Mouse (Mus musculus): ENCODE measurements around the gene Ccdc51.

The Ccdc51 gene

GRCm38 (mm10) chr9:109082124-109082800 lies at the start of gene Ccdc51, which contains the start of gene Tma7:
Ccdc51 (plus strand) TSS chr9:109082493.
Tma7 (minus strand) TSS chr9:109082587.
- in situ Hi-C loops (cut with MseI, MboI) = no loop called here

- in situ Hi-C loops (cut with MseI, MboI) = no loop called here
Observed at GRCm38 (mm10) chr9:109038086-109038895, 44.0 kb upstream of the Ccdc51 start, which contains the start of gene Shisa5. Shisa5 (plus strand) TSS chr9:109038565.

DNA sequence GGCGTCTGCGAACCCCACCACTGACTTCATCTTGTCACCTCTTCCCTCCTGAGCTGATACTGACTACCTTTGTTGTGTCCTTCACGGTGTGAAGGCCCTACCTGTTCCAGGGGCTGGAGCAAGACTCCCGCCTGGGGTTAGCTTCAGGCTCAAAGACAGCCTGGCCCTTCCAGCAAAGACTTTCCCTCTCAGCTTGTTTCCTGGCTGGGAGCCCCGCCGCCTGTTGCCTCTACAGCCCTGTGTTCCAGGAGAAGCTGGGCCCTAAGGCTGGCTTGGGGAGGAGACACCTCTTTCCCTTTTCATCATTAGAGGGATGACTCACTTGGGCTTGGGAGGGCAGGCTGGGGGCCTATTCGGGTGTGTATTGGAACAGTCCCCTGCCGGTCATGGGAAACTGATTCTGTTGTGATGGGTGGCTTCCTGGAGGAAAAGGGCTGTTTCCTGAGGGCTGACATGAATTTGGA lies 43.4 kb upstream of the Ccdc51 start:
- in situ Hi-C loops (cut with MseI, MboI) = no loop called here

DNA sequence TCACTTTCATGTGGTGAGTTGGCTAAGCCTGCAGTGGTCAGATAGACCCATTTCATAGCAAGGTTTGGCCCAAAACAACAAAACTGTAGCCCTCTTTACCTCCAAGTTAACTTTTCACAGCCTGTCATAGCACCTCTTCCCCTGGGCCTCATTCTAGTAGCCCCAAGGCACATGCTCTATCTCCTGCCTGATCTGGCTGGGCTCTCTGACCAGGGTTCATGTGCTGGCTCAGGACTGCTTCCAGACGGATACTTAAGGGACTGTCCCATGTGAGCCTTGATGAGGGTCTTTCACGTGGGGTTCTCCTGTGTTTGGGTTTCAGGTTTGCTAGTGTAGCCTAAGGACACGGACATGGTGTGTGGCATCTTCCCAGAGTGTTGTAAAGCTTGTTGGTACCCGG lies 42.6 kb upstream of the Ccdc51 start:
- in situ Hi-C loops (cut with MseI, MboI) = no loop called here

DNA sequence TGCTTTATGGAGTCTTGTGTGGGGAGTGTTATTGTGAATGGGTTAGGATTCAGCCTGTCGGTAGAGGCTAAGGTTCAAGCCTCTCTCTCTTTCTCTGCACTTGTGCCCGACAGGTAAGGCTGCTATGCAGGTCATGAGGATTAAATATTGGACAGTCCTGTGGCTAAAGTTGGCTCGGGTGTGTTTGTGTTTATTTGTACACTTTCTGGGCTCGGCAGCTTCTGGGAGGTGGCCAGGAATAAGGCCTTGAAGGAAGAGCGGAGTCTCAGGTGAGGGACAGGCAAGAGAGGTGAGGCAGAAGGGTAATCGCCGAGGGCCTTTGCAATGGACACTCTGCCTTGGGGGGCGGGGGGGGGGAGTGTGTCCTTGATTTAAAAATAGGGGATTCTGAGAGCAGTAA lies 42.1 kb upstream of the Ccdc51 start:
- in situ Hi-C loops (cut with MseI, MboI) = no loop called here

- in situ Hi-C loops (cut with MseI, MboI) = no loop called here
Observed at GRCm38 (mm10) chr9:109040906-109041305, 41.4 kb upstream of the Ccdc51 start.

DNA sequence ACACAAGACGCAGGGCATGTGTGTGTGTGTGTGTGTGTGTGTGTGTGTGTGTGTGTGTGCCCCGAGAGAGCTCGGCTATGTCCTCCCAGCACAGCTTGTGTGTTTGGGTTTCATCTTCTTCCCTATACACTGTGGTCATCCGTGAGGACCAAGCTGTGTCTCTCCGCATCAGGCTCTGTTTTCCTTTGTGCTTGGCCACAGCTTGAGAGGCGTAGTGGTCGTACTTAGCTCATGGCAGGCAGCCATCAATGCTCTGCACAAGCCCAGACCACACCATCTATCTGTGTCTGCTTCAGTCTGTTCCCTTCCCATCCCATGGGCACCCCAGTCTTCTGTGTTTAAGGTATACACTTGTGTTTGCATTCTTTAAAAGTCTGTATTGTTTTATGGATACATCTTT lies 40.9 kb upstream of the Ccdc51 start:
- in situ Hi-C loops (cut with MseI, MboI) = no loop called here

DNA sequence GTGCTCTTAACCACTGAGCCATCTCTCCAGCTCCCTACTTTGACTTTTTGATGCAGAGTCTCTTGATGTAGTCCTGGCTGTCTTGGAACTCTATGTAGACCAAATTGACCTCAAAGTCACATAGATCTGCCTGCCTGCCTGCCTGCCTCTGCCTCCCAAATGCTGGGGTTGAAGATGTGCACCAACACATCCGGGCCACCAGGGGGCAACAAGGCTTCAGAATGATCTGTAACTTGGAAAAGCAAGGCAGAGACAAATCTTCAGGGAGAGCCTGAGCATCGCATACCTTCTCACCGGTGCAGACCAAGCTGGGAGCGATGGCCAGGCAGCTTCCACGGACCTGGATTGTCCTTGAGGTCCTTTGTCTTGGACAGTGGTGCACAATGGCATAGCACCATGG lies 36.0 kb upstream of the Ccdc51 start:
- in situ Hi-C loops (cut with MseI, MboI) = no loop called here

DNA sequence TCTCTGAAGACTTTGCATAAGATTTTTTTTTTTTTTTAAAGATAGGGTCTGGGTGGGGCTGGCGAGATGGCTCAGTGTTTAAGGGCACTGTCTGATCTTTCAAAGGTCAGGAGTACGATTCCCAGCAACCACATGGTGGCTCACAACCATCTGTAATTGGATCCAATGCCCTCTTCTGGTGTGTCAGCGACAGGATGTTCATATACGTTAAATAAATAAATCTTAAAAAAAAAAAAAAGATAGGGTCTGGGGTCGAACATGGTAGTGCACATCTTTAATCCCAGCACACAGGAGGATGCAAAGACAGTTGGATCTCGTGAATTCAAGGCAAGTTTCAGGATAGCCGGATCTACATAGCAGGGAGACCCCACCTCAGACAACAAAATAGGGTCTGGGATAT lies 33.0 kb upstream of the Ccdc51 start:
- in situ Hi-C loops (cut with MseI, MboI) = no loop called here

GRCm38 (mm10) chr9:109049996-109050673 lies 32.2 kb upstream of the Ccdc51 start:
- in situ Hi-C loops (cut with MseI, MboI) = loop anchor here in 1 of 2 experiments (10.0 kb wide), 1 partner anchor 45 kb away; no protein-coding TSS in a partner anchor

GRCm38 (mm10) chr9:109050674-109050997 lies 31.7 kb upstream of the Ccdc51 start:
- in situ Hi-C loops (cut with MseI, MboI) = loop anchor here in 1 of 2 experiments (10.0 kb wide), 1 partner anchor 46 kb away; no protein-coding TSS in a partner anchor

DNA sequence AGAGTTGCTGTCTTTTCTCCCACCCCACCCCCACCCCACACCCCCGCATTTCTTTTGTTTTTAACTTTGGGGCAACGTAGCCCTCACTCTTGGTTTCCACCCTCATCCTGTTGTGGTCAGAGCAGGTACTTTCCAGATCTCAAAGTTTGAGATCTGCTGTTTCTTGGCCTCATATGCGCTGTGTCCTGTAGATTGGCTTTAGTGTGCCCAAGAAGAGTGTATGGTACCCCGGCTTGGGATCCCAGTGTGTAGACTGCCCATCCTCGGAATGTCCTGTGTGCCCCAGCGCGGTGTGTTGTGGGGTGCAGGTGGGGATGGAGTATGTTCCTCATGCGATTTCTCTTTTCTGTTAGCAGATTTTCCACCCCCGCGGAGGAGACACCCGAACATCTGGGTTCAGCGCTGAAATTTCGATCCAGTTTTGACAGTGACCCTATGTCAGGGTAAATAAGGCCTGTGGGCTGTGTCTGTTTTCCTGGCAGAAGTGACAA lies 31.2 kb upstream of the Ccdc51 start:
- in situ Hi-C loops (cut with MseI, MboI) = loop anchor here in 1 of 2 experiments (10.0 kb wide), 1 partner anchor 46 kb away; no protein-coding TSS in a partner anchor

DNA sequence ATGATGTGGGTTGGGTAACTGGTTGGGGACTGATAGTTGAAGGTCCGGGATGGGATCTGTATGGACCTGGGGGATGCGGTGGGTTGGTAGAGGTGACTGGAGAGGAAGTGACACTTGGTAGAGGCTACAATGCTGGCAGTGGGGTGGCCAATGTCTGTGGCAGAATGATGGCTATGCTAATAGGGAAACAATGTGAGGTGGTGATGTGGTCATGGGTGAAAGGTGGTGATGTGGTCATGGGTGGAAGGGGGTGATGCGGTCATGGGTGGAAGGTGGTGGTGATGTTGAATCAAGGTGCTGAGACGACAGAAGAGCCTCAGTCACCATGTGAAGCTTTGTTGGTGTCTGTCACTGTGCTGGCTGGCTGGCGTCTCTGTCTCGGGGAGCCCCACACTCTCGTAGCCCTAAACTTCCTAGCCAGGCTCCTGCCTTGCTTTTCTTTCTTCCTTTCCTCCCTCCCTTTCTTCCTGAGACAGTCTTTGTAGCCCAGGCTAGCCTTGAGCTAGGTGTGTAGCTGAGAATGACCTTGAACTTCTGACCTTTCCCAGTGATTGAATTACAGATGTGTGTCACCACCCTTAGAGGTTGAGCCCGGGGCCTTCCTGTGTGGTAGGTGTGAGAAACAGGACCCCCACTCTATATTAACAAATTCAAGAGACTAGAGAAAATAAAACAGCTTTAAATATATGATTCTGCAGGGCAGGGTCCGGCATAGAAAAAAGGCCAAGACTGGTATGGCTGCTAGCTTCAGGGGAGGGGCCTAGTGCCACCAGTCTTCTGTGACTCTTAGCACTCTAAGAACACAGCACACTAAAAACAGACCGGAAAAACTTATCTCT lies 30.4 kb upstream of the Ccdc51 start:
- in situ Hi-C loops (cut with MseI, MboI) = loop anchor here in 1 of 2 experiments (10.0 kb wide), 1 partner anchor 47 kb away; no protein-coding TSS in a partner anchor

- in situ Hi-C loops (cut with MseI, MboI) = loop anchor here in 1 of 2 experiments (10.0 kb wide), 1 partner anchor 48 kb away; no protein-coding TSS in a partner anchor
Observed at GRCm38 (mm10) chr9:109052490-109053260, 29.6 kb upstream of the Ccdc51 start.

DNA sequence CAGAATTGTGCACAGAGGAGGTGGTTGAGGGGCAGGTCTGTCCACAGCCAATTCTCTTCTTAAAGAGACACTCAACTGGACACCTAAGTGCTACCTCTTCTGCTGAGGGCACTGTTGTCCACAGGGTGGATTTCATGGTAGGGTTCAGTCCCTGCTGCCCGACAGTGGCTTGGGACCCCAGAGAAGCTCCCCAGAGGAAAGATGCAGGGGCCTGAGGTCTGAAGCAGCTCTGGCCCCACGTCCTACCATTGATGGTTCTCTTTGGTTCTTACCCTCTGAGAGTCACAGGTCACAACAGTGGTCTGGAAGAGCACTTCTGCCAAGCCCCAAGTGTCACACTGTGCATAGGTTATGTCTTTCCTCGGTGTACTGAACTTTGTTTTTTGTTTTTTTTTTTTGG lies 28.9 kb upstream of the Ccdc51 start:
- in situ Hi-C loops (cut with MseI, MboI) = loop anchor here in 1 of 2 experiments (10.0 kb wide), 1 partner anchor 49 kb away; no protein-coding TSS in a partner anchor

DNA sequence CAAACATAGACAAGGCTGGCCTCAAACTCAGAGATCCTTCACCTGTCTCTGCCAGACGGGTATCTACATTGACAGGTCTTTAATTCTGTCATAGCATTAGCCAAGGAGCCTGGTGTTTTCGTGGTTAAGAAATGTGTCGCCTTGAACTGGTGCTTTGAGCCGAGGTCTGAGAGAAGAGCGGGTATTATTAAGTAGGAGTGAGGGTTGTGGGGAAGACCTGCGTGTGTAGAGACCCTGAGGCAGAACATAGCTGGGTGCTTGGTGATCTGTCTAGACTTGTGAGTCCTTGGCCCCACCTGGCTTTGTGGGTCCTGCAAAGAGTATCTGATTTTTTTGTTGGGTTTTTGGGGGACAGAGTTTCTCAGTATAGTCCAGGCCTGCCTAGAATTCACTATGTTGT lies 28.4 kb upstream of the Ccdc51 start:
- in situ Hi-C loops (cut with MseI, MboI) = loop anchor here in 1 of 2 experiments (10.0 kb wide), 1 partner anchor 49 kb away; no protein-coding TSS in a partner anchor

- in situ Hi-C loops (cut with MseI, MboI) = loop anchor here (5.0 to 10.0 kb wide), 2 partner anchors 50 to 52 kb away; no protein-coding TSS in a partner anchor
Observed at GRCm38 (mm10) chr9:109054712-109055111, 27.6 kb upstream of the Ccdc51 start.

GRCm38 (mm10) chr9:109055271-109056030 lies 26.8 kb upstream of the Ccdc51 start:
- in situ Hi-C loops (cut with MseI, MboI) = loop anchor here (5.0 to 10.0 kb wide), 2 partner anchors 51 to 53 kb away; no protein-coding TSS in a partner anchor
